Mouse (Mus musculus) left cerebral cortex, adult 11 months (tissue): ENCODE measurements at regions not wholly inside any gene's neighbourhood (a gene's known extent, or its start where the extent isn't known, plus 50 kb on each side); places are given as distances from the start of the nearest gene placed in this dataset.

Source experiments
- DNase-seq: peaks from one replicate; pipeline ENCODE4 v3.0.0; 2022; ENCODE audit warnings: low spot score

DNA sequence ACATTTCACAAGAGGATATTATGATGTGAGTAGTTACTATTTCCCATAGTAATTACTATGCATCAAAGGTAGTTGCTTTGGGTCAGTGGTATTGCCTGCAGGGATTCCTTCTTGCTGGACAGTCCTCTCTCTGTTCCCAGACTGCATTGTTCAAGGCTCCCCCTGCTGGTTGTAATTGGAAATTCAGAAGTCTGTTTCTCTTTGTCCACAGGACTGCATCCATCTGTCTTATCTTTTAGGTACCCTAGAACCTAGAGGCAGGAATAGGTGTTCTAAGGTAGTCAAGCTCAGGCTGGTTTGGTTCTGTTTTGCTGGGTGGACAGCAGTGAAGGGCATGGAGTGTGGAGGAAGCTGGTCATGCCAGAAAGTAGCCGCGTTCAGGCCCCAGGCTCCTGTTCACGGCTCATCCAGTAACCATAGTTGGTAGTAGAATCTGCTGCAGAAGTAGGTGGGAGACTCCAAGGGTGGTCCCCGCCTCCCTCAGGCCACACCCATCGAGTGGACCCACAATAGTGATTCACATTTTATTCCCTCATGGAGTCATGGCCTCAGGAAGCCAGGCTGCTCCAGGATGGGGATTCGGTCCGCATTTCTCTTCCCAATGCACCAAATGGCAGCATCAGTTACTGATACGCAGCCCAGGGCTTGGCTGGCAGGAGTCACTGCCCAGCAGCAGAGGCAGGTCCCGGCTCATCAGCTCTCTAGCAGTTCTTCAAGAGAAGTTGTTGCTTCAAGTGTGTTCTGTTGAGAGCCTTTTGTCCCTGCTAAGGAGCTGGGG, 51.7 kb upstream of the Caprin1 start:
- DNase-seq: no peak

DNA sequence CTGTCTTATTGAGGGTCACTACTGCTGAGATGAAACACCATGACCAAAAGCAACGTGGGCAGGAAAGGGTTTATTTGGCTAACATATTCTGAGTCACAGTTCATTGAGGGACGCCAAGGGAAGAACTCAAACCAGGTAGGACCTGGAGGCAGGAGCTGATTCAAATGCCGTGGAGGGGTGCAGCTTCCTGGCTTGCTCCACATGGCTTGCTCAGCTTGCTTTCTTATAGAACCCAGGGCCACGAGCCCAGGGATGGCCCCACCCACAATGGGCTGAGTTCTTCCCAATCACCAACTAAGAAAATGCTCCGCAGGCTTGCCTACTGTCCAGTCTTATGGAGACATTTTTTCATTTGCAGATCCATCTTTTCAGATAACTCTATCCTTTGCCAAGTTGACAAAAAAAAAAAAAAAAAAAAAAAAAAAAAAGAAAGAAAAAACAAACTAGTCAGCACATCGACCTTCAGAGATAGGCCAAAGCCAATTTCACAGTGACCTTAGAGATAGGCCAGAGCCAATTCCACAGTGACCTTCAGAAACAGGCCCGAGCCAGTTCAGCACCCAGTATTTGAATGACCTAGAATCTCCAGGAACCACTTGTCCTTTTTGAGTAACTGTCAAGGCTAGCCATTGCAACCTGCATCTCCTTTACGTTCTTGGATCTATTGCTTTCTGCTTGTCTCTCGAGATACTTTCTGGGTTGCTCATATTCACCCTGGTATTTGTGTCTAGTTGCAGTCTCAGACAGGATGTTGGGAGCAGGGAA, 52.5 kb upstream of the Caprin1 start:
- DNase-seq: no peak

DNA sequence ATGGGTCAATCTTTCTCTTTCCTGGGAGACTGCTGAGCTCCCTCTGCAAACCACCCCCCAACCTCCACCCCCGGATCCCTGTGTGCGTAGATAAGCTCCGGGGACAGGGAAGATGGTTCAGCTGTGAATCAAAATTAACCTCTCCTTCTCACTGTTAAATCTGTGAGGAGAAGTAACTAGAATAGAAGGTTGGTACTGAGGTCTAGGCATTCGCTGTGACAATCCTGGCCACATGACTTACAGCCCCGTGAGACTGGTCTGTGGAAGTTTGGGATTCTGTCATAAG, 53.0 kb upstream of the Caprin1 start:
- DNase-seq: no peak

DNA sequence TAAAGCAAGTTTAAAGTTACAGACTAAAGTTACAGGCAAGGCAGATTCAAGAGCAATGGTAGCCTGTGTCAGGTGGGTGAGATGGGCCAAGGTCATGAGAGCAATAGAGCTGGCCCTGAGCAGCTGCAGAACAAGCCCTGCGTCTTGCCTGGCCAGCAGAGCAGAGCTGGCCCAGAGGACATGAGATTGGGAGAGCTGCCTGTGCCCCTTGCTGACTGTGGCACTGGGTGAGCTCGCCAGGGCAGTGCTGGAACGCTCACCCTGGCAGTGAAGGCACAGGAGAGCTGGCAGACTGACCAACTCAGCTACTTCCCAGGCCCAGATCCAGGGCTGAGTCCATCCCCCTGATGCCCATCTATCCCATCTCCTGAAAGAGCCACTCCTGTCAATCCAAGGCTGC, 53.7 kb upstream of the Caprin1 start:
- DNase-seq: no peak

DNA sequence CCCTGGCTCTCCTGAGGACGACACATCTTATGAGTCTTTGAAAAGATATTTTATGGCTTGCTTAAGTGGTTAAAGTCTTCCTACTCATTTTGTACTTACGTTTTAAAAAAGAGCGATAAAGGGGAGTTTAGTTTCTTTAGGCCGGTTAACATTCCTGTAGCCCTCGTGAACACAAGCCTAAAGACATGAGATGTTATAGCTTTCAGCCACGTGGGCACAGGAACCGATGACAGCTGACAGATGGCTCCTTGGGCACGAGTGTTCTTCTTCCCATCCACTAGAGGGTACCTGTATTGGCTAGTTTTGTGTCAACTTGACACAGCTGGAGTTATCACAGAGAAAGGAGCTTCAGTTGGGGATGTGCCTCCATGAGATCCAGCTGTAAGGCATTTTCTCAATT, 63.8 kb upstream of the Caprin1 start:
- DNase-seq: no peak

DNA sequence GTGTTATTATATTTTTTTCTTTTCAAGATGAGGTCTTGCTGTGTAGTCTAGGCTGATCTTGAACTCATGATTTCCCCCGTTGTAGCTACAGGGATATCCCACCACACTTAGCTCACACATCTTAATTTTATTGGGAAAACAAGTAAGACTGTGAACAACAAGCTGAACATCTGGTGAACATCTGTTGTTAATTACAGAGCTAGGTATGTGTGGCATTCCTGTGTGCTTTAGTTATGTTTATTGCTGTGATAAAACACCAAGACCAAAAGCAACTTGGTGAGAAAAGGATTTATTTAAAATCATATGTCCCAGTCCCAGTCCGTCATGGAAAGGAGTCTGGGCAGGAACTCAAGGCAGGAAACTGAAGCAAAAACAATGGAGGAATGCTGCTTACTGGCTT, 66.8 kb upstream of the Caprin1 start:
- no peak for DNase-seq

DNA sequence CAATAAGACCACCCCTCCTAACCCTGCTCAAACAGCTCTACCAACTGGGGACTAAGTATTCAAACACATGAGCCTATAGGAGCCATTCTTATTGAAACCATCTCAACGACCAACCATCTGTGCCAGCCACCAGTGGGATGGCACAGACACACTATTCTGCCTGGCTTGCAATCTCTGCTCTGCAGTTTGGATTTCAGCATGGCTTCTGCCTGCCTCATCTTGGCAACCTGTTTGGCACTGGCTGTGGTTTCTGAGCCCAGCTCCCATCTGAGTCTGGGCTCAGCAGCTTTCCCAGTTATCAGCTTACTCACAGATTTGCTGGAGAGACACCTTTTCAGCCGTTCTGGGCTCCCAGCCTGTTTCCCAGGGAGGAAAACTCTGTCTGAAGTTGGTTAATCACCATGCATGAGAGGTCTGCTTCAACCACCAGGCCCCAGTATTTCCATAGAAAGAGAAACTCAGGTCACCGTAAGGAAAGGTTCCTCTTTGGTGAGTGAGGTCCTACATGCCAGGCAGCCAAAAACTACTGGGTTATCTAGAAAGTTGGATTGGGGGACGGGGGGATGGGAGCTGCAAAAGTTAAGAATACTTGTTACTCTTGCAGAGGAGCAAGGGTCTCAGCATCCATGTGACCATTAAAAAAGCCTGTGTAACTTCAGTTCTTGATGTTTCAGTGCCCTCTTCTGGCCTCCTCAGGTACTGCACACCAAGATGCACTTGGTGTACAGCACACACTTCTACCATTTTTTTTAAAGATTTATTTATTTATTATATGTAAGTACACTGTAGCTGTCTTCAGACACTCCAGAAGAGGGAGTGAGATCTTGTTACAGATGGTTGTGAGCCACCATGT, 68.1 kb upstream of the Caprin1 start:
- DNase-seq: no peak

DNA sequence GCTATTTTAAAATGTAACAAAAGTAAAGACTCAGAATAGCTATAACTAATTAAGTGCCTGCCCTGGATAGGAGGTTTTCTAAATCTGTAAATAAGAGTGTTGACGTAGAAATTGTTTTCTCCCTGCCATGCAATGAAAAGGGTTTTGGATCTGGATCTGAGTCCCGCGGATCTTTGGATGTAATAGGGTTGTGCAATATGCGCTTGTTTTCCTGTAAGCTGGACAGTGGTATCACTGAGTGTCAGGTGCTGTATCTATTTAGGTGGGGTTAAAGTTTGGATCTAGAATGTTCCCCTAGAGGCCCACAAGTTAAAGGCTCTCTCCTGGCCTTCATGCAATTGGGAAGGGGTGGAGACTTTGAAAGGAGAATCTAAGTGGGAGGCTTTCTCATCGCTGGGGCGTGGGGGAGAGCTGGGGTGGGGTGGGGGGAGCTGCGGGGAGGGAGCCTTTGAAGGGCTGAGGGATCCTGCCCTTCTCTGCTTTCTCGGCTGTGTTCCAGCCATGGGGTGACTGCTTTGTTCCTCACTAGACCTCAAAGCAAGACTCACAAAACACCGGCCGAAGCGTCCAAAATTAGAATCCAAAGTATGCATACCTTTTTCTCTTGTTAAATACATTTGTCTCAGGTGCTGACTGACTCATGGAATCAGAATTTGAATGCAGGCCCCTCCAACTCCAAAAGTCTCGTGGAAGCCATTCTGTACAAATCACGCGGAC, 70.0 kb upstream of the Caprin1 start:
- no peak for DNase-seq

DNA sequence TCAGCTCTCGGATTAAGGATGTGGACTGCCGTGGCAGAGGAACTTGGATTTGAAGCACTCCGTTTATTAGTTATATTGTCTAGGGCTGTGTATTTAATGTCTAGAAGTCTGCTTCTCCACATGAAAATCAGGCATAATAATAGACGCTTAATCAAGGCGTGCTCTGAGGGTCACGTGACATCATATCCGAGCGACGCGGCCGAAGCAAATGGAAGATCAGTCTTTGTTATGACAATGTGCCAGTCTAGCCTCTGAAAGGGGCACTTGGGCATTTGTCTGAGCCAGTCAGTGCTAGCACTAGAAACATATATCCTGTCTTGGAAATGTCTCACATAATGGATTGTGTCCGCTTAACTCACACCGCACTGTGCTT, 70.5 kb upstream of the Caprin1 start:
- DNase-seq: no peak

DNA sequence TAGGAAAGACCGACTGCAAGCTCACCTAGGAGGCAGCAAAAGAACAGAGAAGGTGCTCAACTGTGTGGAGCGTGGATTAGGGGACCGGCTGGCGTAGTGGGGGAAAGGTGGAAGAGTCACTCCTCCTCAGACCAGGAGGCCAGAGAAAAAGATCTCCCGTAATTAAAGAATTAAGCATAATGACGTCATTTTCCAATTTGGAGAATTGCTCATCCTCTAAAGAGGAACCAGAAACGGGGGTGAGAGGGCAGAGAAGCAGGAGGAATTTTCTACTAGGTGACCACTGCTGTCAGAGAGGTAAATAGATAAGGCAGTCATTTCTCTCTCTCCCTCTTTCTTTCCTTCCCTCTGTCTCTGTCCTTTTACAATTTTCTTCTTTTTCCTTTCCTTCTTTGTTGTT, 71.2 kb upstream of the Caprin1 start:
- no peak for DNase-seq

DNA sequence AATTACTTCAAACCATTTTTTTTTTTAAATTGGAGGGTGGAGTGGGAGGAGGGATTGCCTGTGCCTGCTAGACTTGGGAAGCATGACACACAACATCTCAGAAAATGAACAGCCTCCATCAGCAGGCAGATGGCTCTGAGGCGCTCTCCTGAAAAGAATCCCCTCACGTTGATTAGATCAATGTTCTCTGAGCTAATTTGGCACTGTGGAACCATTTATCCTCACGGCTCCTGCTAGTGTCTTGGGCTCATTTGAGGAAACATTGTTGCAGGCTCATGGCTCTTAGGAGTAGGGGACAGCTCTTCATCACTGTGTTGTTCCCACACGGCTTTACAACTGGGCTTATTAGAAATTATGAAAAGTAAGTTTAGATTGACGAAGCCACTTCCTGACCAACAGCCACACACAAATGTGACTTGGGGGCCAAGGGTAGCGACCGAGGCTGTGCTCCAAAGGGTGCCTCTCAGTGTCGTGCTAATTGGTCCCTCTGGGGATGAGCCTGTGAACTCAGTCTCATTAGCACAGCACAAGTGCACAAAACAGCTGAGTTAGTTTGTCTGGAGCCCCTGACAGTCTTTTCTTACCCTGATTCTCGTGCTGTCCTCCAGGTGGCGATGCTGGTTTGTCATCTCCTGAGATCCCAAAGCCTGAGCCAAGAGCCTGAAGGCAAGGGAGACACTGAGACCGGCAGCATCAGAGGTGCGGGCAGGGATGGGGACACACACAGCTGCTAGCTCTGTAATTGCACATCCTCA, 74.2 kb upstream of the Caprin1 start:
- peak; percentile 59 for DNase-seq

DNA sequence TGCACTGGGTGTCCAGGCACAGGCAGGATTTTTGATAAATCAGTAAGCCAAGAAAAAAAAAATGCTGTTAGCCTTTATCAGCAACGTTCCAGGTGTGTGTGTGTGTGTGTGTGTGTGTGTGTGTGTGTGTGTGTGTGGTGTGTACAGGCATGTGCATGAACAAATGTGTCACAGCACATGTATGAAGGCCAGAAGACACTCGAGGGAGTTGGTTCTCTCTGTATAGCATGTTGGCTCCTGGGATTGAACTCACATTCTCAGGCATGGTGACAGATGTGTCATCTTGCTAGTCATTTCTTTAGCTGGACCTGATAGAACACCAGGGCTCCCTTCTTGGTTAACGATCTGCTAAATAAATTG, 74.8 kb upstream of the Caprin1 start:
- no peak for DNase-seq

DNA sequence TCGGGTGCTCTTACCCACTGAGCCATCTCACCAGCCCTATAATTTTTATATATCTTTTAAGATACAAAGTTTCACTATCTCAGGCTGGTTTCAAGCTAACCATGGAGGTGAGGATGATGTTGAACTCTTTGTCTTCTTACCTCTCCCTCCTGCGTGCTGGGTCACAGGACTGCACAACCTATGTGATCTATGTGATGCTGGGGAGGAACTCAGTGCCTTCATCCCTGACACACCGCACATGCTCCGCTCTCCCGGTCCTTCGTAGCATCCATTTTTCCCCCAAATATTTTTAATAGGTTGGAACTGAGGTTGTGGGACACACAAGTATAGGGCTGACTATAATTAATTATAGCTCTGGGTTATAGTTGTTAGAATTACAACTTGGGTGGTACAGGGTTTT, 75.9 kb upstream of the Caprin1 start:
- DNase-seq: no peak

DNA sequence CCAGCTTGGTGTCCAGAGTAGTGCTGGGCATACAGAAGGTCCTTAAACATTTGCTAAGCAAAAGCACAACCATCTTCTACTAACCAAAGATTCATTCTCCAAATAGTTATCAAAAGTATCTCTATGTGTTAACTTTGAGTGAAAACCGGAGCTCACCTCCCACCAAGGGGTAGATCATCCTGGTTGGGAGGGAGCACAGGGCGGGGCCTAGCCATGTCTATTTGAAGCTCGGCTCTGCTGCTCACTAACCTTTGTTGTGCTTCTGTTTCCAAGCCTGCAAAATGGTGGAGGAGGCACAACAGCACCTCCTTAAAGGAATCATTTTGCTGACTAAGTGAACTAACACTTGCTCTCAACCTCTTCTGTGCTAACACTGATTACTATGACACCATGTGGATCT, 77.0 kb upstream of the Caprin1 start:
- DNase-seq: no peak

DNA sequence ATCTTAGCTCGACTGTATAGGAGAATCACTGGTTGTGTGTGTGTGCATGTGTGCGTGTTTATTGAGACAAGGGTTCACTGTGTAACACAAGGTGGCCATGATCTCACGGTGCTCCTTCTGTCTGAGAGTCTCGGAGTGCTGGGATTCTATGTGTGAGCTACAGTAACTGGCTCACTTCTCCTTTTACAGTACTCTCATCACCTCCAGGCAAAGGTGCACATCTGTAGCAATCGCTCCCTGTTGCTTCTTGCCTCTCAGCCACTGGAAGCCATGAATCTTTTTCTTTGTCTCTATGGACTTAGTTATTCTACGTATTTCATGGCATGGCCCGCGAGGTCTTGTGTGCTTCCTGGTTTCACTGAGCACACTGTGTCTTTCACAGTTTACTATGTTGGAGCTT, 78.3 kb upstream of the Caprin1 start:
- DNase-seq: no peak

DNA sequence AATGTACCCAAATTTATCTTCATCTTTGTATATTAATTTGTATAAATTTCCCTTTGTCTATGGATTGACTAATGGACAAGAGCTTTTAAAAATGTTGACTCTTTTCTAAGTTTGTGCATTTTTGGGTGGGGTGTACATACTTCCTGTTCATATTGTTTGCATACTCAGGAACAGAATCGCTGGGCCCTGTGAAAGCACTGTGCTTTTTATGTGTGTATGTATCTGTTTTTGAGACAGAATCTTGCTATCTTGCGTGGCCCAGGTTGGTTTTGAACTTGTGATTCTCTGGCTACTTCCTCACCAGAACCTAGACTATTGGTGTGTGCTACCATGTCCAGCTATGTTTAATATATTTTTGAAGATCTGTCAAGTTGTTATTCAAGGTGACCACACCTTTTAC, 78.8 kb upstream of the Caprin1 start:
- no peak for DNase-seq

DNA sequence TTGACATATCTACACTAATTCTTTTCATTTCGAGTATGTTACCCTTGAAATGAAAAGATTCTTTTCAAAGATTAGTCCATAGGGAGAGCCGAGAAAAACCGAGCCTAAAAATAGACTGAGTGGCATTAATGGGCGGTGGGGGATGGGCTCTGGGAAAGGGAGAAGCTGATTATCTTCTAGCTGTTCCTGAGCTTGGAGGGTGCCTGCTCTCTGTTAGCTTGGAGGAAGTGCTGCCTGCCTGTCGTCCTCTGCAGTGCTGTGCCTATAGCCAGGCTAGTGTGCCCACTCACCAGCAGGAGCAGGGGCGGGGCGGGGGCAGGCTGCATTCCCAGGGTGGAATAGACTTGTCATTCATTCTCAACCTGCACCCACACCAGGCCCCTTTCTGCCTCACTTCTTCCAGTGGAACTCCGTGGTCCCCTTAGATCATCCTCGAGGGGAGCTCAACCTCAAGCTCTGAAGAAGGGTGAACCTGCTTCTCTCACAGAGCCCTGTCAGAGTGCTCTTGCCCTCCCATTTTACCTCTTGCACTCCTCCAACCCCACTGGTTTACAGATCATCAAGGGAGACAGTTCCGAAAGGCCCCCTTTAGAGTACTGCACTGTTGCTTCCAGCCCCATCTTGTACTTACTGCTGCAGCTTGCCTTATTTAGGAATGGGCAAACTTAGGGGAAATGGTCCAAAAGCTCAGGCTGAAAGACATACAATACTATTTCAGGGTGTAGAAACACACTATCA, 76.6 kb upstream of the Lmo2 start:
- DNase-seq: peak; percentile 36

DNA sequence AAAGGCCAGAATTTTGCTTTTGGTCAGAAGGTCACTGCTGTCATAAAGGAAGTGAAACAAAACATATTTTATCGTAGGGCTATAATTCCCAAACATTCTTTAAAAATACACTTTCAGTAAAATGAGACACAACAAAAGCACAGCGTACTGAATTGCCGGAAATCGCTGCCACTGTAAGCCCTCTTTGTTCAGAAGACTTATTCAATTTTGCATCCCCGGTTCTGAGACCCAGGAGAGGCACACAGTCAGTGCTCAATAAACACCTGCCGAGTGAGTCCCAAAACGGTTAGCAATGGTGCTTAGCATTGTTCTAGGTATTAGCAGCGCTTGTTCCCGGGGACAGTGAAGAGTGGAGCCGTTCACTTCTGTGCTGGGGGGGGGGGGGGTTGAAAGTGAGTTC, 72.9 kb upstream of the Lmo2 start:
- no peak for DNase-seq

DNA sequence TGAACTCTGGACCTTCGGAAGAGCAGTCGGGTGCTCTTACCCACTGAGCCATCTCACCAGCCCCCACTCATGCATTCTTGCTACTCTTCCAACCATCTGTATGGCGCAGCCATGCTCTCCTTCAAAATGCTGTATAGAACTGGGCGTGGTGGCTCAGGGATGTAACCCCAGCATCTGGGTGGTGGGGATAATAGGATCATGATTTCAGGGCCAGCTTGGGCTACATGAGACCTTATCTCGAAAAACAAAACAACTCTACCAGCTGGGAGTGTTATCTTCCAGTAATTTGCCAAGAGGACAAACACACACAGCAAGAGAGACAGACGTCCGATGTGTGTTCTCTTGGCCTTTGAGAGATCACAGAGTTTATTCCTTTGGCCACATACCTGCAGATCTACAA, 69.8 kb upstream of the Lmo2 start:
- no peak for DNase-seq

DNA sequence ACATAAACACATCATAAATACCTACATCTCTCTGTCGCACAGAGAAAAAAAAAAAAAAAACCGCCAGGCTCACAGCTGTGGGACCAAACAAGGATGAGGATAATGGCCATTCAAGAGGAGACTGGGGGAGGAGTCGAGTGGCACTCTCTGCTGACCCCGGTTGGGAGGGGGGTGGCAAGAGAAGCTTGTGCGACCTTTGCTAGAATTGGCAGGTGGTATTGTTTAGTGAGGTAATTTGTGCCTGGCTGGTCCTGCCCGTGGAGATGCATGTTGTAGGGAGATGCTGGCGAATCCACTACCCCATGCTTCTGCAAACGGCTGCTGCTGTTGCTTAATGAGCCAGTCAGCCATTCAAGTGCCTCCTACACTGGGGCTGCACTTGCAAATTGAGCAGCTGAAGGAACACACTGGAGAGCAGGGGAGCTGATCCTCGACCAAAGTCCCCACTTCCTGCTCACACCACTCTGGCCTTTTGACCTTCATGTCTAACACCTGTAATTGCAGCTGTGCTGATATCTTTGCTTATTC, 66.5 kb upstream of the Lmo2 start:
- DNase-seq: no peak
